Mouse (Mus musculus) embryo, embryonic 10 days (tissue): ENCODE data around the gene Adamts7.

ENCODE experiments used
- DNase-seq: peaks from one replicate; pipeline ENCODE4 v3.0.0-alpha.2; 2015; ENCODE audit warnings: low spot score

Adamts7 gene

DNA sequence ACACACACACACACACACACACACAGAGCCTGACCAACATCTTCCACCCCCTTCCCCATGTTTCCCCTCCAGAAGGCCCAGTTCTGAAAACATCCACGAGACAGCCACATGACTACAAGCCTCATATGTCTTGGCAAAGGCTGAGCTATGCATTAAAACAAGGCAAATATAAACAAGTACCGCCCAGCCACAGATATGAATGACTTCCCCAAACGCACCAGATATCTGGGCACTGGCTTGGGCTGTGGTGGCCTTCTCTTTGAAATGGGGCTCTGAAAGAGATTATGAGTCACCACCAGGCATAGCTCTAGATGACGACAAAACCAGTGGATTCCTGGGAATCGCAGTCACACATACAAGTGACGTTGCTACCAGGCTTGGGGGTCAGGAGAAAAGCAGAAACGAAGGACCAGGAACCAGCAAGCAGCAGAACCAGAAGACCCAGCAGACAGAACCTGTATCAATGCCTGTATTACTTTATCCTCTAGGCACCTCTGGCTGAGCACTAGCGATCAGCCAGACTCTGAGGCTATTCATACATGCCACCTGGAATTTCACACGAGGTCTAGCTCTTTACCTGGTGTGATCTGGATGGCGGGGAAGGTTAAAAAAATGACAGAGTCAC, 72.5 kb downstream of the Adamts7 start:
- no peak for DNase-seq

DNA sequence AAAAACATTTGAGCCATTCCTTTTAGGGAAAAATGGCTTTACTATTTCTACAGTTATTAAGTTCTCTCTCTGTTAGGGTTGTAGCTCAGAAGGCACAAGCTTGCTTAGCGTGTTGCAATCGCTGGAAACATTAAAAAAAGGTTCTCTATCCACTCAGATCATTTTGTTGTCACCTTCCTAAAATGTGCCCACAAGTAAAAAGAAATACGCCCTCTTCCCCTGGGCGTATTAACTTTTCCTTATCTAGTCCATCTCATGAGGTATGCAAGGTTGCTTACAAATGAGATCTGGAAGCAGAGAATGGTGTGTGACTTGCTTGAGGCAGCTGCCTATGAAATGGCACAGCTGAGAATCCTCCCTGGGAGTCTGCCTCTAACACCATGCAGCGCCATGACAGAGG, 73.9 kb downstream of the Adamts7 start:
- no peak for DNase-seq

DNA sequence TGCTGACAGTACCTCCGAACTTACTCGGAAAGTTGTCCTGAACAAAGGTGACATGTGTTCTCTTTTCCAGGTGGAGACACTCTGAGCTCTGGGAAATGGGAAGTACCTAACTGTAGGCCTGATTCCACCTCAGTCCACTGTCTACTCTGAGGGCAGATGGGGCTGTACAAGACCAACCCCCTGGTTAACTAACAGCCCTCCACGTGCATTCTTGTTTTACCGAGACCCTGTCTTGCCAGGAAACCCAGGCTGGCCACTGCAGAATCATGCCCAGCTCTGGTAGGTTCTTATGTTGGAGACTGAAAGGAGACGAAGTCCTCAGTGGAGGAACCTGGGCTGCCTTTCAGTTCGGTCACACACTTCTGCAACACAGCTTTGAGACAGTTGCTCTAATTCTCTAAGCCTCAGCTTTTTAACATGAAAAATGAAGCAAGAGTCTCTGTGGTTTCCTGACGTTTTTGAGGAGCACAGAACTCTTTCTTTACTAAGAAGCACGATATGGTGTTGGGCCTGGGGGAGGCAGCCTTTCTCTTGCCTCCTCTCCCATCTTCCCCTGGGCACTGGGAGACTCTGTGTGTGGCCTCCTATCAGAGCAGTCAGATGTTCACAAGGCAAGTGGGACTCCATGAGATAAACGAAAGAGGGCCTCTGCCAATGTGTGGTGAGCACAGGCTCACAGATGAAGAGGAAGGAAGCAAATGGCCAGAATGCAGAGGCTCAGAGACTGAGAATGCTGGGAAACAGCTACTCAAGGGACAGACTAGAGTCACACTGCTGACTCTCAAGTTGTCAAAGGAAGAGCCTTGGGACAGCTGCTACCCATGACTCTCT, 74.6 kb downstream of the Adamts7 start:
- peak; percentile 18 for DNase-seq

DNA sequence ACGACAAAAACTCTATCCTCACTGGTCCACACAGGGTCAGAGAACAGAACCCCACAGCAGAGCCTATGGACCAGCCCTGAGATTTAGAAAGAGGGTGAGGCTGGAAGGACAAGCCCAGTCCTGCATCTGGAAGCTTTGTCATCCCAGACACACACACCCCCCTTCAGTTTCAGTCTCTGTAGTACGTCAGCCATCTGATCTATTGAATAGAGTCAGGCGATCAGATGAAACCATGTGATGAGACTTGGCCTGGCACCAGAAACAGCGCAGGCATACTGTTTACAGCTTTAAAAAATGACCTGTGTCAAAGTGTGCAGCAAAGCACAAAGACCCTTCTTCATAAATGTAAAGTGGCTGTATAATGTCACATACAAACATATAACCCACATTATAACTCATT, 77.7 kb downstream of the Adamts7 start:
- DNase-seq = no peak

DNA sequence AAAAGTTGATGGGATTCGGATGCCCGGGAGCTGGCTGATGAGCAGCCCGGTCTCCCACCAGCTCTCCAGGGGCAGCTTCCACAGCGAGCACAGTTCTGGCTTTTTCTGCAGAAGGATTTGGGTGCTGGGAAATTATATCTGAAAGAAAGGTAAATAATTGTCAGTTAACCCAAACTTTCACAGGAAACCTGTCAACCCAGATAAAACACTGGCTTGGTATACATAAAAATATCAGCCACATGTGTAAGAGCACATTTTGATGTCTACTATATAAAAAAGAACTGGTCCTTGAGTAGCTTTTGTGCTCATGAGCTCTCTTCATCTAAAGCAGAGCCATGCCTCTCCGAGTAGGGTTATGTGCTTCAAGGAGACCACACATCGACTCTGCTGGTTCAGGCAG, 78.2 kb downstream of the Adamts7 start:
- no peak for DNase-seq

DNA sequence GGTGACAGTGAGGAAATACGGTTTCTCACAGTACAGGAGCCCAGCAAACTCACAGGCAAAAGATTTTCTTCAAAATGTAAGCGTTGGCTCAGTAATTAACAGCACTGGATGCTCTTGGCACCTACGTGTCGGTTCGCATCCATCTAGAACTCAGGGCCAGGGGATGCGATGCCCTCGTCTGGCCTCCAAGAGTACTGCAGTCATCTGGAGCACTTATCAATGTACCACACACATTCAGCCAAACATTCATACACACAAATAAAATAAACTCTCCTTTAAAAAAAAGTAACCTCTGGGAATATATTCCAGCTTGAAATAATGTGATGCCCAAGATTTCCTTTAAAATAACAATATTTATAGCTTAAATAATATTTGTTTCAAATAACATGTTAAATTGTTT, 78.7 kb downstream of the Adamts7 start:
- peak; percentile 37 for DNase-seq

DNA sequence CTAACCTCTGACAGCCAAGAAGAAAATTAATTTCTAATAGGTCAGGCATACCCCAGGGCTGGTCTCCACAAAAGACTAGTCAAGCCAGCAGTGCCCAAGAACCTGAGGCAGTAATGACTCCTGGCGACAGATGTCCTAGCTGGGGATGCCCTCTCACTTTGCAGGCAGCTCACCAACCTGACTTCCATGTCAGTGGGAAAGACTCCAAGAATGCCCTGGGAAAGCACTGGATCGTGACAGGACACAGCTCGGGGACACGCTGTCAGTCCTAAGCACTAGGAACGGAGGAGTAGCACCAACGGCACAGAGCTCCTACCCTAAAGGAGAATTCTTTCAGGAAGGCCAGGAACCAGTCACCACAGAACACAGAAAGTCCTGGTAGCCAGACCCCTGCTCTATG, 79.4 kb downstream of the Adamts7 start:
- DNase-seq = no peak

DNA sequence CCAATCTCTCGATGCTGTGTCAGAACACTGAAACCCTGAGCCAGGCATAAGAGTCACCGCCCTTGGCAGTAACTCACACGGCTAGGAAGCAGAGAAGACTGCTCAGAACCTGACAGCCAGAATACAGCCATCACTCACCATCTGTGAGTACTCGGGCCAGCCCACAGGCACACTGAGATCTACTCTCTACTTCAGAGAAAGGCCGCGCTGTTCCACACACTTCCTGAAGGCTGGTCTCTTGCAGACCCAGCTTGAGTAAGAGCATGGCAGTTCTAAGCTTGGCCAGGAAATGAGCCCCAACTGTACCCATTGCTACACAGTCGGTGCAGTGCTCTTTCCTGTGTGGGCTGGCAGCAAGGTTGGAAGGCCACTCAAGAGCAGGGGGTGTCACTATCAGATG, 80.0 kb downstream of the Adamts7 start:
- no peak for DNase-seq

DNA sequence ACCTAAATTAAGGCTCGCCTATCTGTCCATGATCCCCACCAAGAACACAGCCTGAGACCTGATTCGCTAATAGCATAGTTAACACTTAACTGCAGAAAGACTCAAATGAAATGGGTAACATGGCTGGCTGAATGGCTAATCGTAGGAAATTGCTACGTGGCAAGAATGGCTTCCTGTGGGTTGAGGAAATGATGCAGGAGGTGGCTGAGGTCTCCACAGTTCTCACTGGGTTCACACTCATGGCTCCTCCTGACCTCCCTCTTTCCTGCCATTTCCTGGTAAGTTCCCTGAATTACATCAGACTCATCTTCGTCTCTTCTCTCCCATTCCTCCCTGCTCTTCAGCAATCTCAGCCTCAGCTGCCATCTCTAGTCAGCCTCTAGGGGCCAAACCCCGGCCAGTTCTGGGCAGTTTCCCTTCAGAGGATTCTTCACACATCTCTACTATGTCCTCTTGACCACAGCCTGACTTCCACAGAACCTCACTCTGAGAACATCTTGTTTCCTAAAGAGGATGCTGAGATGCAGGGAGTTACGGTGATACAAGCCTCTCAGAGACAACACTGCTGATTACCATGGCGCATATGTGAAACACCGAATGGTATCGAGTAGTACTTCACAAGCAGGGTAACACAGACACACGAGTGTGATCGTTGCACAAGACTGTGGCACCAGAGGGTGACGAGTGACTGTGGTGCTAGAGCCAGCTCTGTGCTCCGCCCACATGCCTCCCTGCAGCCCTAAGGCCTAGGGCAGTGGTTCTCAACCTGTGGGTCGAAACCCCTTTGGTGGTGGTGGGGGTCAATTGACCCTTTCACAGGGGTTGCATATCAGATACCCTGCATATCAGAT, 81.7 kb downstream of the Adamts7 start:
- no peak for DNase-seq

DNA sequence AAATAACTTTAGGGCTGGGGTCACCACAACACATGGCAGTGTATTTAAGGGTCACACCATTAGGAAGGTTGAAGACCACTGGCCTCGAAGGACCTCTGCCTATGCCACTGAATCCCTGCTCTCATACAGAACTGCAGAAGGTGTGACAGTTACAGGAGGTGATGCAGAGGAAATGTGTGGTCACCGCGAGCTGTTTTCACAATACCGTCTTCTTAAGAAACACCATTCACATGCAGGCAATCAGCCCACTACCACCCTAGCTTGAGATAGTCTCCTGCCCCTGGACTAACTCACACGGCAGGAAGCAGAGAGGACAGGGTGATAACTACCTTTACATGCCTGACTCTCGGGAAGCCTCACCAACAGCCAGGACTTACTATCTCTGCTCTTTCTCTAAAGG, 82.3 kb downstream of the Adamts7 start:
- no peak for DNase-seq

DNA sequence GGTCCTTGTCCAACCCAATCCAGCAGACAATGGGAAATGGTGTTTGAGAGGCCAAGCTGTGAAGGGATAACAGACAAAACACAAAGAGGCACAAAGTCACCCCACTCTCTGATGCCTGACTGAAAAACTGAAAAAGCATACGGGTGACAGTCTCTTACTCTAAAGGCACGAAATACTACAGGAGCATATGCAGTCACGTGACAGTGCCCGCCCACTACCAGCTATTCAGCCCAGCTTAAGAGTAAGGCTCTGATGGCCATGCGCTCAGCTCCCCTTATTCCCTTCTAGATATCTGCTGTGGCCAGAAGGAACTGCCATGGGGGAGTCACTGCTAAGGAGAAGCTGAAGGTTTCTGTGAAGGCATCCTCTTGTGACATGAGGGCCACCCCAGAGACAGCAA, 82.9 kb downstream of the Adamts7 start:
- no peak for DNase-seq

DNA sequence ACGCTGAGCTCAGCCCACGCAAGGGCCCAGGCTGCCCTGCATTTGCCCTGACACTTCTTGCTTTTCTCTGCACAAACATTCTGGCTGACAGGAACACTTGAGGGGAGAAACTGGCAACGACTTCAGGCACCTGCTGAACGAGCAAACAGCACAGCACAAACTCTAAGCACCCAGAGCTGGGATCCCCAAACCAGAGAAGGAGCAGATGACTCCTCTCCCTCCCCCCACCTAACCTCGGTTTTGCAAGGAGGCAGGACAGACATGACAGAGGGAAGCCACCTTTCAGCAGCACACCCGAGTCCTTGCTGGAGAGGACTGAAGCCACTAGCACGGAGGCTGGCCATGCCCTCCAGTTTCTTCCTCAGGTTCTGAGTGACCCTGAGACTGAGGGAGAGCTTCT, 84.4 kb downstream of the Adamts7 start:
- DNase-seq = no peak

DNA sequence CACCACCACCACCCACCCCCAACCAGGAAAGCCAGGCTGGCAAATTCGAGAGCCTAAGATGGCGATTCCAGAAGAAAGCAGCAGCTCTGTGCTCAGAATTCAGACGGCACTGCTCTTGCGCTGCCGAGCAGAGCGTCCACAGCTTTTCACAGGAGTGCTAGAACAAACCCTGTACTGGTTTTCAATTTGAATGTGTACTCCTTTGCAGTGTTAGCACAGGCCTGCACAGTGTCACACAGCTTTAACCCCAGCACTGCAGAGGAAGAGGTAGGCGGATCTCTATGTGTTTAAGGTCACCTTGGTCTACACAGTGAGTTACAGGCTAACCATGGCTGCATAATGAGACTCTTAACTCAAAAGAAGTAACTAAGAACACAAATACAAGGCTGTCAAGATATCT, 85.5 kb downstream of the Adamts7 start:
- no peak for DNase-seq

DNA sequence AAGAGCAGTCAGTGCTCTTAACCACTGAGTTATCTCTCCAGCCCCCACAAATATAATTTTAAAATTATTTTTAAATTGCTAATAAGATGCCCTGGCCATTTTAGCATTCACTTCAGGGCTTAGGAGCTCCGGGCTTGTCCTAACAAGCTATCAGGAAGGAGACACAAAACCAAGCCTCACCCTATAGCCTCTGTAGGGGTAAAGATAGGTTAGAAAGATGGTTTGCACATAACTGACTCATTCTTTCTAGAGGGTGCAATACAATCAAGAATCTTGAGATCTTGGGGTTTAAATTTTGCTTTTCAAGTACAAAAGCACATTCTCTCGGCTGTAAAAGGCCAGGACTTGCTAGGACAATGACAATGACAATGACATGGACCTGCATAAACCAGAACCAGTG, 86.2 kb downstream of the Adamts7 start:
- no peak for DNase-seq

DNA sequence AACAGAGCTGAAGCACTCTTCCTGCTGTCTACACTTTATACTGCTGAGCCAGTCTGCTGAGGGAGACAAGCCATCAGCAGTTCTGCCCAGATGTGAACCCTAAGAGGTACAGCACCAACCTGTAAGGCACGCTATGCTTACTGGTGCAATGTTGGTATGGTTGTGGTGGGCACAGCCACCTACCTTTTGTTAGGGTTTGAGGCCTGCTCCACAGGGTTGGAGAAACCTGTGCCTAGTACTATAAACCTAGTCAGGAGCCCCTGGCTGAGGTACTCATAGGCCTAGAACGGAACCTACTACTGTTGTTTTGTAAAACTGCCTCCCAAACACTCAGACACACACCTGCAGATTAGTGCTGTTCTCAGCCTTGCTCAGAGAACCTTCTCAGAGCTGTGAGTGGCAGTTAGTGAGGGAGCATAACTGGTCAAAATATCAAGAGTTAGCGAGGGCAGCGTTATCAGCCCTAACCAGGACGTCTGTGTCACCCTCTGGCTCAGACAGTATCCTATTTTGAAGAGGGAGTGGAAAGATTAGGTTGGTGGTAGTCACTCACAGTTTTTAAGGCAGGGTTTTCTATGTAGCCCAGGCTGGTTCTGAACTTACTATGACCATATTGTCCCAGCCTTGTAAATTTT, 87.4 kb downstream of the Adamts7 start:
- DNase-seq = no peak

DNA sequence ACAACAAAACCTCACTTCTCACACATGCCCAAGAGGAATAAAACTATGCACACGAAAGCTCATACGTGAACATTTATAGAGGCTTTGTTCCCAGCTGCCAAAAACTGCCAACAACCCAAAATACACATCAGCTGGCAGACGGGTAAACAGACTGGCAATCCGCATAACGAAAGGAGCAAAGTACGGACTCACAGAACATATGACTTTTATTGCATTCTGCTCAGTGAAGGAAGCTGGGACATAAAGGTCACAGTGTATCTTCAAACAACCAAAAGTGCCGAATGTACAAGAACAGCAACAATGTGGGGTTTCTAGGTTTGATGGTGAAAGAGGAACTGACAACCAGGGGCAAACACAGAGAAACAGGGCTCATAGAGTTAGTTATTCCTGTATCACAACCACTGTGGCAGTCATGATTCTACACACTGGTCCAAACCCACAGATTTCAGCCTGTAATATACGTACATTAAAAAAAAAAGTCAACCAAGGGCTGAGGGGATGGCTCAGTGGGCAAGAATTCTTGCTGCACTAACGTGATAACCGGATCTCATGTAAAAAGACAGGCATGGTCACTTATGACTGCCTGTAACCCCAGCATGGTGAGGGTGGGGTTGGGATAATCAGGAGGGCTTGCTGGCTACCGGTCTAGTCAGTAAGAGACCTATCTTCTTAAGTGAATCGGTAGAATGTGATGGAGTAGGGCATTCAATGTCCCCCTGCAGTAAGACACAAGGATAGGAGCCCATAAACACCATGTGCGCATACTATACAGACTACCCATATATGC, 88.3 kb downstream of the Adamts7 start:
- no peak for DNase-seq

DNA sequence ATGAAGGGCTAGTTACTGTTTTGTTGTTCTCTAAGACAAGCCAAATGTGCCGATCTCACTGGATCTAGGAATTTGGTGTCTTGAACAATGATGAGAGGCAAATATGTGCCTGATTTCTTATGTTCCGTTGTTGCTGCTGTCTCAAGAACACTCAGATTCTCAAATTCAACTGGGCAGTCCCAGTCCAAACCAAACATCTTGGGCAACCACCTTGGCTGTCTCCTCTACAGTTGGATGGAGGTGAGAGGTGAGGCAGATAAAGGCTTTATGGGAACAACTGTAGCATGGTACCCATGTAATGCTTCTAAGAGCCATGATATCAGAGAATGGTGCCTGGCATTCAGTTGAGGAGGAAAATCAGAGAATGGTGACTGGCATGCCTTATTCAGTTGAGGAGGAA, 90.3 kb downstream of the Adamts7 start:
- no peak for DNase-seq

DNA sequence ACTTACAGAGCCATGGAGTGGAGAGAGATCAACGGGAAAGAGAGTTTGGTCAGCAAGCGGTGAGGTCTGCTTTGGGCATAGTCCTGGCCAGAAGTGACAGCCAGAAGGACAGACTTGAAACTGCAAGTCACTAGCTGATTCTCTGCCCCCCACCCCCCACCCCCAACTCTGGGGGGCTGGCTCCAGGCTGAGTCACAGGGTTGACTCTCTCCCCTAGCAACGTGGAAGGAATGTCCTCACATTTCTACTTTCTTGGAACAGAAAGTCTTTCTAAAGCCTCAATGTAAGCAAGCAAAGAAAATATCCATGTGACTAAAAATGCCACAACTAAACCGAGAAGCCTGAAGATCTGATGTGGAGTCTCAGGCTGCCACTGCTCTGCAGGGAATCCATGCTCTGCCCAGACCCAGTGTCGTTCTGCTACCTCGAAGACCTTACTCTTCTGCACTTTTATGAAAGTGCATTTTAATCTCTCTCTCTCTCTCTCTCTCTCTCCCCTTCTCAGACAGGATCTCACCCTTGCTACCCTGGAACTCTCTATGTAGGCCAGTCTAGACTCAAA, 93.1 kb downstream of the Adamts7 start:
- no peak for DNase-seq

DNA sequence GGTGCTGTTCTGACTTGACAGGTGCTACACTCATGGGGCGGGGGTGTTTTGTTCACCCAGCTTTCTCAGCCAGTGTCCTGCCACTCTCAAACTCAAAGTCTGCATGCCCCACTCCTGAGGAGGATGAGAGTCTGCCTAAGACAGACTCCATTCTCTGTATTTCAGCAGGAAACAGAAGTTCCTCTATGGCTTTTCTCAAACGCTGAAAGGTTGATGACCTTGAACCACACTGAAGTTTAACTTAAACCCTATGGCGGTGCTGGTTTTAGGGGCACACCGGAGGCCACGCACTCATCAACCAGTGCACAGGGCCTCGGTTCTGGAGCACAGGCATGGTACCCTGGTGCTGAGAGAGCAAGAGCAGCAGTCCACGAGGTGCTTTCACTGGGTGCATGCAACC, 94.4 kb downstream of the Adamts7 start:
- no peak for DNase-seq
